Mouse (Mus musculus): Measurements from ENCODE around the gene Zdhhc3. TPM values are rescaled to one million over a fixed set of nuclear protein-coding genes. Genes with fewer than 3 reads are reported as not detected.
A peak's percentile ranks its signal among the peaks of the same experiment; 100 is the strongest.

Gene Zdhhc3
- polyA plus RNA-seq, 1 experiment from 2014 or later: 82.2 TPM

GRCm38 (mm10) chr9:123047665-123048064 lies 65.3 kb downstream of the Zdhhc3 start:
- Histone ChIP-seq H3K9me3 (no peaks in the 10 kb centered on the region), H3K4me1 (no peaks in the 10 kb centered on the region), H3K36me3 (replicated peaks) (no peaks in the 10 kb centered on the region), H3K27ac (no peak overlapping the region), H3K9ac (no peak overlapping the region), H3K4me2 (no peak overlapping the region), H3K4me3 (replicated peaks) (no peak overlapping the region), H3K27me3 (no peaks in the 10 kb centered on the region)
- no peak for ATAC-seq (ENCODE audit: low FRiP score)
- WGBS: 90% methylated on average over 1 of the region's 1 CpGs

- 89% methylated on average over 4 of the region's 4 CpGs for WGBS
- ATAC-seq (ENCODE audit: low FRiP score): no peak
Observed at GRCm38 (mm10) chr9:123034426-123034825, 78.6 kb downstream of the Zdhhc3 start, which contains the start of gene Tgm4. TSS of gene Tgm4 (plus strand) at chr9:123034726.

GRCm38 (mm10) chr9:123031496-123032246 lies 81.3 kb downstream of the Zdhhc3 start:
- H3K27ac ChIP-seq: no peak overlapping the region
- no peaks in the 10 kb centered on the region for H3K4me1 ChIP-seq
- no peaks in the 10 kb centered on the region for H3K9me3 ChIP-seq
- no peak overlapping the region for H3K4me3 ChIP-seq (replicated peaks)
- H3K4me2 ChIP-seq: no peak overlapping the region
- H3K9ac ChIP-seq: no peak overlapping the region
- no peaks in the 10 kb centered on the region for H3K27me3 ChIP-seq
- ATAC-seq (ENCODE audit: low FRiP score): no peak
- H3K36me3 ChIP-seq (replicated peaks): no peaks in the 10 kb centered on the region
- WGBS: 86% methylated on average over 13 of the region's 13 CpGs

More at GRCm38 (mm10) chr9:123034426-123034825, 78.6 kb downstream of the Zdhhc3 start, which contains the start of gene Tgm4:
- Histone ChIP-seq H3K27me3 (no peaks in the 10 kb centered on the region), H3K4me1 (no peaks in the 10 kb centered on the region), H3K36me3 (replicated peaks) (no peaks in the 10 kb centered on the region), H3K9me3 (no peaks in the 10 kb centered on the region), H3K9ac (no peak within 1 kb of the TSS), H3K4me2 (no peak within 1 kb of the TSS), H3K4me3 (replicated peaks) (no peak within 1 kb of the TSS), H3K27ac (no peak within 1 kb of the TSS)

- Histone ChIP-seq H3K27ac (no peak overlapping the region), H3K4me2 (no peak overlapping the region), H3K4me1 (peaks cover 16% of the 10 kb centered on the region), H3K9ac (no peak overlapping the region), H3K27me3 (no peaks in the 10 kb centered on the region), H3K36me3 (replicated peaks) (no peaks in the 10 kb centered on the region), H3K9me3 (no peaks in the 10 kb centered on the region), H3K4me3 (replicated peaks) (no peak overlapping the region)
- 82% methylated on average over 2 of the region's 2 CpGs for WGBS
- ATAC-seq (ENCODE audit: low FRiP score): no peak
Observed at GRCm38 (mm10) chr9:123024201-123024600, 88.8 kb downstream of the Zdhhc3 start.

- peaks cover 16% of the 10 kb centered on the region for H3K36me3 ChIP-seq (replicated peaks)
- peak overlapping the region; percentile 63 for H3K4me2 ChIP-seq
- peak; percentile 63 for ATAC-seq (ENCODE audit: low FRiP score)
- peak overlapping the region; percentile 80 for H3K9ac ChIP-seq
- H3K9me3 ChIP-seq: no peaks in the 10 kb centered on the region
- peak overlapping the region; percentile 93; the same call in 1 of the 2 replicates for H3K27ac ChIP-seq
- H3K27me3 ChIP-seq: no peaks in the 10 kb centered on the region
- peak overlapping the region; percentile 77 for H3K4me3 ChIP-seq (replicated peaks)
- H3K4me1 ChIP-seq: peaks cover 16% of the 10 kb centered on the region
- 46% methylated on average over 16 of the region's 24 CpGs for WGBS
Observed at GRCm38 (mm10) chr9:123021636-123022379, 91.2 kb downstream of the Zdhhc3 start.

- Histone ChIP-seq H3K4me2 (peak within 1 kb of the TSS; percentile 63), H3K4me3 (replicated peaks) (peak within 1 kb of the TSS; percentile 77), H3K27ac (peak within 1 kb of the TSS; percentile 93), H3K9ac (peak within 1 kb of the TSS; percentile 80), H3K9me3 (no peaks in the 10 kb centered on the region), H3K4me1 (peaks cover 16% of the 10 kb centered on the region), H3K27me3 (no peaks in the 10 kb centered on the region), H3K36me3 (replicated peaks) (peaks cover 23% of the 10 kb centered on the region)
- under 1% methylated on average over 54 of the region's 69 CpGs for WGBS
- ATAC-seq (ENCODE audit: low FRiP score): peak; percentile 95
Observed at GRCm38 (mm10) chr9:123020995-123021631, 91.9 kb downstream of the Zdhhc3 start, which contains the start of gene Tmem42. TSS of gene Tmem42 (plus strand) at chr9:123021326.

Other genes with a start within 250 kb of the Zdhhc3 start
- 121 and 122 TPM in 2 replicates for gene Zfp445, start 247.2 kb downstream of the Zdhhc3 start, polyA plus RNA-seq (2016; fragmentation: Nextera tagmentation; extraction: Ambion mirVana)
- 5.4 and 5.5 TPM in 2 replicates for gene Zkscan7, start 227.5 kb downstream of the Zdhhc3 start, polyA plus RNA-seq (2016; fragmentation: Nextera tagmentation; extraction: Ambion mirVana)
- 33.2 and 33.3 TPM in 2 replicates for gene Zfp105, start 190.1 kb downstream of the Zdhhc3 start, polyA plus RNA-seq (2016; fragmentation: Nextera tagmentation; extraction: Ambion mirVana)
- 33.1 and 38.3 TPM in 2 replicates for gene 1110059G10Rik, start 162.2 kb downstream of the Zdhhc3 start, polyA plus RNA-seq (2016; fragmentation: Nextera tagmentation; extraction: Ambion mirVana)
- gene Kif15, start 162.2 kb downstream of the Zdhhc3 start, polyA plus RNA-seq (2016; fragmentation: Nextera tagmentation; extraction: Ambion mirVana): 90.5 and 92.2 TPM in 2 replicates
- gene Tmem42, start 91.9 kb downstream of the Zdhhc3 start, polyA plus RNA-seq (2016; fragmentation: Nextera tagmentation; extraction: Ambion mirVana): 16.6 and 17.8 TPM in 2 replicates
- gene Tgm4, start 78.5 kb downstream of the Zdhhc3 start, polyA plus RNA-seq (2016; fragmentation: Nextera tagmentation; extraction: Ambion mirVana): 0.88 and 0.97 TPM in 2 replicates
- 111 and 116 TPM in 2 replicates for gene Exosc7, start within 50 bp of the Zdhhc3 start, polyA plus RNA-seq (2016; fragmentation: Nextera tagmentation; extraction: Ambion mirVana)
- gene Clec3b, start 37.7 kb upstream of the Zdhhc3 start, polyA plus RNA-seq (2016; fragmentation: Nextera tagmentation; extraction: Ambion mirVana): 0.32 TPM in 1 of 2 replicates, not detected in the other
- gene Cdcp1, start 102.8 kb upstream of the Zdhhc3 start, polyA plus RNA-seq (2016; fragmentation: Nextera tagmentation; extraction: Ambion mirVana): 0.73 and 0.77 TPM in 2 replicates
- 10.7 and 12.6 TPM in 2 replicates for gene Tmem158, start 147.6 kb upstream of the Zdhhc3 start, polyA plus RNA-seq (2016; fragmentation: Nextera tagmentation; extraction: Ambion mirVana)

All from forebrain, embryonic 12.5 days (tissue).